Mouse (Mus musculus): Measurements from ENCODE around the gene Spats2. TPM values are rescaled to one million over a fixed set of nuclear protein-coding genes. Genes with fewer than 3 reads are reported as not detected.

Spats2 gene
- polyA plus RNA-seq, 1 experiment from 2014 or later = 35.4 TPM

DNA sequence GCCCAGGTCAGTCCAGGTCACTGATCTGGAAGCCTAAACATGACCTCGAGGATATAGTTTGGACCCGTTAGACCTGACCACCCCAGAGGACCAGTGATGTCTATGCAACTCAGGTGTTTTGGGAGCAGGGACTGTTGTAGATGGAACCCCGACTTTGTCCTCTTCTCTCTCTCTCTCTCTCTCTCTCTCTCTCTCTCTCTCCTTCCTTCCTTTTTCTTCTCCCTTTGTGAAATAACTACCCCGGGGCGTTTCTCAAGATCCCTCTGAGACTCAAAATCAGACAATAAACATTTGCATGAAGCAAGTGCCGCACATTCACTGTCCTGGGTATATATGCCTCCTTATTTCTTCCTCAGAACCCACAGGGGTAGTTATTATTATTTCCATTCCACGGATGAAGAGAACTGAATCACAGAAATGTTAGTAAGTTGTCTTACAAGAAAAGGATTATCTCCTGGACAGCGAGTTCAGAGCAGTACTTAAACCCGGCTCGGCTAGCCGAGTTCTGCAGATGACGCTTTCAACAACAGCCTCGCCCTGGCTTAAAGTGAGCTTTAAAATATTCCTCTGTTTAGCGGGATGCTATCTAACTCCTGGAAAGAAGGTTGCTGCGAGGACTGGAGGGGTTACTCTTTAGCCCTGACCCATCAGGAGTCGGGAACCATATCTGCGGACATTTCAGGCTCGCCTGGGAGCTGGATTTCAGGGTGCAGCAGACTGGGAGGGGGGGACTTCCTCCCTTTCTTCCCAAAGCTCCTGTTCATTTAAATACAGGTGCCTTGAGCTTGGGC, 97.3 kb downstream of the Spats2 start:
- no peak overlapping the region for H3K9ac ChIP-seq
- WGBS = 3% methylated on average over 18 of the region's 18 CpGs
- H3K27ac ChIP-seq = no peak overlapping the region
- H3K4me3 ChIP-seq = peak overlapping the region; percentile 36
- H3K4me2 ChIP-seq = peak overlapping the region; percentile 52
- peaks cover 34% of the 10 kb centered on the region for H3K4me1 ChIP-seq
- ATAC-seq (replicated peaks) = no peak
- H3K36me3 ChIP-seq (replicated peaks) = no peaks in the 10 kb centered on the region
- no peaks in the 10 kb centered on the region for H3K9me3 ChIP-seq
- peaks cover 78% of the 10 kb centered on the region for H3K27me3 ChIP-seq (replicated peaks)

DNA sequence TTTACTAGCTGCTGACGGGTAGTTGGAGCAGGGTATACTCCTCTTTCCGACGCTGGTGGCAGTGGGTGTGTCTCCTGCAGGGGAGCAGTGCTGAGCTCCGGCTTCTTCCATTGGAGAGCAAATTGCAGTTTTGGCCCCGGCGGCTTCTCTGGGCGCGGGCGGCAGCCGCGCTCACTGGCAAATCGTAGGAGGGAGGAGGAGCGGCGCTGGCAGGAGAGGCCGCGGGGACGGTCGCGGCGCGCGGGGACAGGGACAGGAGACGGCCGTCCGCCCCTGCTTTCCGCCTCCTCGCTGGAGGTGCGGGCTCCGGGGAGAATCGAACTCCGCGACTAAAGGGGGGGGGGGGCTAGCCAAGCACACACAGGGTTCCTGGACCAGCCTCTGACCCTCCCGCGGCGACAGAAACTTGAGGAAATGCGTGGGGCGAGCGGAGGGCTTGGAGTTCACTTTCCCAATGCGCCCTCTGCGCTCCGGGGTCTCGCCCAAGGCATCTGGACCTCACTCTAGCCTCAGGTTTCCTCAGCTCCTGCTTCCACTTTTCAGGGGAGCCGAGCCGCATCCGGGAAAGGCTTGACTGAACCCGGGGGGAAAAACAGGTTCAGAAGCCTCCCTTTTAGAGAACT, 98.0 kb downstream of the Spats2 start:
- Histone ChIP-seq H3K9ac (no peak overlapping the region), H3K27me3 (replicated peaks) (peaks cover 85% of the 10 kb centered on the region), H3K4me1 (peaks cover 34% of the 10 kb centered on the region), H3K9me3 (no peaks in the 10 kb centered on the region), H3K36me3 (replicated peaks) (no peaks in the 10 kb centered on the region), H3K27ac (no peak overlapping the region), H3K4me2 (peak overlapping the region; percentile 52), H3K4me3 (peak overlapping the region; percentile 36)
- WGBS = under 1% methylated on average over 43 of the region's 46 CpGs
- no peak for ATAC-seq (replicated peaks)

DNA sequence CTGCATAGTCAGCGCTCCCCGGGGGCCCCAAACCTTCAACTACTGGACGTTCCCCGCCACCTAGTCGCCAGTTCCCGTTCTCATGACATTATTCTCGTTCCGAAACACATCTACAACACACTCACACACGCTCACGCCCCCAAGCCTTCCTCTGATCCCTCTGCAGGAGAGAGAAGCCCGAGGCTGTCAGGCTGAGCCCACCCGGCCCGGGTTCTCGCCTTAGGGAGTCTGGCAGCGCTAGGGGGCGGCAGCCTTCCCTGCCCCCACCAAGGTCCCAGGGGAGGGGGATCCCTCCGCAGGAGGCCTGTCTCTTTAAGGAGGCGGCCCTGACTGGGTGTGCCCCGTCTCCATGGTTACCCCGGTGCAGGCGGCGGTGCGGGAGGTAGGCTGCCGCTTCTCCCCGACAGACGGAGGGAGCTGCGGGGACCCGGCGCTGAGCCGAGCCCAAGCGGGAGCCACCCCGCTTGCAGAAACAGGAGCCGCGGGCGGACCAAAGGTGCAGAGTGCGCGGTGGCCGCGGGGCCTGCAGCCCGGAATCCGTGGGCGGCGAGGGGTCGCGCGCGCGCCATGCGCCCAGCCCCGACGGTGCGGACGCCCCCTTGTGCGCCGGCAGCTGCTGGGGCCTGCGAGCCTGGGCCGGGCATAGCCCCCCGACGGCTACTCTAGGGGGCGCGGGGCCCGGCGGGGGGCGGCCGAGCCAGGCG, 98.6 kb downstream of the Spats2 start, which contains the start of gene Kcnh3:
Gene Kcnh3 (plus strand): TSS at position 654 of the 704 bp plus-strand sequence.
- peak within 1 kb of the TSS; percentile 7; the same call in 1 of the 2 replicates for H3K9ac ChIP-seq
- peaks cover 90% of the 10 kb centered on the region for H3K27me3 ChIP-seq (replicated peaks)
- H3K36me3 ChIP-seq (replicated peaks) = no peaks in the 10 kb centered on the region
- H3K4me1 ChIP-seq = peaks cover 34% of the 10 kb centered on the region
- H3K9me3 ChIP-seq = no peaks in the 10 kb centered on the region
- under 1% methylated on average over 40 of the region's 66 CpGs for WGBS
- H3K4me2 ChIP-seq = peak within 1 kb of the TSS; percentile 52
- peak within 1 kb of the TSS; percentile 36 for H3K4me3 ChIP-seq
- no peak; the same call in 1 of the 2 replicates for ATAC-seq (replicated peaks)
- H3K27ac ChIP-seq = no peak within 1 kb of the TSS

DNA sequence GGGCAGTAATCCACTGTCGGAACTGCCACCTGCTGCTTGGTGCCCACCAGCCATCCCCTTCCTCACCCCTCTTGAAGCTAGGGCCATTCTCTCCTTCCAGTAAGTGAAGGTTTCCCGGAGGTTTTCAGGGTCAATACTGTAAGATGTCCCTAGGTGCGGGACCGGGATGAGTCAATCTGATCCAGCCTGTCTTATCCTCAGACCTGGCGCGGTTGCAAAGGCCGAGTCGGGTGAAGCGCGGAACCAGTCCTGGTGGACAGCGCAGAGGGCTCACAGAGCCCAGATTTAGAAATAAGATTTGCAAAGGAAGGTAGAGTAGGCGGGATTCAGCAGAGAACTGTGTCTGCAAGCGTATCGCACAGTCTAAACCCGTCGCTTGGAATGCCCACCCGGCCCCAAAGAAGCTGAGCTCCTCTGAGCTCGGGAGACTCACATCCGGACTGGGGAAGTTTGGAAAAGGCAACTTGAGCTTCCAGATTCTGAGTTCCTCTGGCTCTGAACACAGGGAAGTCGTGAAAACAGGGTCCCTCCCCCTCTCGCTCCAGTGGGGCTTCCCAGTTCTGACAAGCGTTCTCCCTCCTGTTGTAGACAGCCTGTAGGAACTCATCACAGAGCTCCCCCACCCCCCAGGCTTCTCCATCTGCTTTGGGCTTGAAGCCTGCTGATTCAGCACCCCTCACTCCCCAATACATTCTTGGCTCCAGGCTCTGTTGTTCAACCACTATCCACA, 99.5 kb downstream of the Spats2 start:
- Histone ChIP-seq H3K4me2 (peak overlapping the region; percentile 52; the same call in 1 of the 2 replicates), H3K27ac (no peak overlapping the region), H3K36me3 (replicated peaks) (no peaks in the 10 kb centered on the region), H3K4me1 (peaks cover 34% of the 10 kb centered on the region), H3K27me3 (replicated peaks) (peaks cover 89% of the 10 kb centered on the region), H3K4me3 (peak overlapping the region; percentile 36), H3K9ac (no peak overlapping the region), H3K9me3 (no peaks in the 10 kb centered on the region)
- under 1% methylated on average over 22 of the region's 22 CpGs for WGBS
- ATAC-seq (replicated peaks) = no peak

DNA sequence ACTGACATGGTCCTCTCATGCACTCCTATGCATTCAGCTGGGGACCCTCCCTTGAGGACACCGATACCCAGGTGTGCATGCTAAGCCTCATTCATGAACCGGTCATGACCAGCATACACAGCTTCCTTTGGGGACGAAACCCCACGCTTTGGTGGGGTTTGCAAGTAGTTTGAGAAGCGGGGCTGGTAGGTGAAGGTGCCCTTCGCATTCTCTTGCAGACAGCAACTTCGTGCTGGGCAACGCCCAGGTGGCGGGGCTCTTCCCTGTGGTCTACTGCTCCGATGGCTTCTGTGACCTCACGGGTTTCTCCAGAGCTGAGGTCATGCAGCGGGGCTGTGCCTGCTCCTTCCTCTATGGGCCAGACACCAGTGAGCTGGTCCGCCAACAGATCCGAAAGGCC, 100.4 kb downstream of the Spats2 start:
- Histone ChIP-seq H3K4me1 (peaks cover 34% of the 10 kb centered on the region), H3K4me3 (no peak overlapping the region), H3K27me3 (replicated peaks) (peaks cover 84% of the 10 kb centered on the region), H3K9me3 (no peaks in the 10 kb centered on the region), H3K27ac (no peak overlapping the region), H3K4me2 (no peak overlapping the region), H3K36me3 (replicated peaks) (no peaks in the 10 kb centered on the region), H3K9ac (no peak overlapping the region)
- ATAC-seq (replicated peaks) = no peak
- WGBS = 13% methylated on average over 14 of the region's 14 CpGs

DNA sequence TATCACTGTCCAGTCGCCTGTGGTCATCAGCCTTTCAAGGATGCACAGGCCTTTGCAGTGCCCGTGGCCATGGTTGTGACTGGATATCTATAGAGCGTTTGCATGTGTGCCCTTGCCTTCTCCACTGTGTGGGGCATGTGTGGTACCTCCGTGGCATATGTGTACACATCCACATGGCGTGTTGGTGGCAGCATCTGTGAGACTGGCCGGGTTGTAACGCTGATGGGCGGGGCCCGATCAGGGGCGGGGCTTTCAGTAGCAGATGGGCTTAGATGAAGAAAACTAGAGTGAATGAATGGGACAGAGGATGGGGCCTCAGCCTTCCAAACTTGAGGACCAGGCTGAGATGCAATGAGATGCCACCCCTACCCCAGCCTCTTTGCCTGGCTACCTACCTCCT, 106.3 kb downstream of the Spats2 start:
- no peaks in the 10 kb centered on the region for H3K9me3 ChIP-seq
- no peak overlapping the region for H3K4me3 ChIP-seq
- no peak for ATAC-seq (replicated peaks)
- H3K27ac ChIP-seq = no peak overlapping the region
- H3K27me3 ChIP-seq (replicated peaks) = peaks cover 44% of the 10 kb centered on the region
- 80% methylated on average over 10 of the region's 10 CpGs for WGBS
- no peak overlapping the region for H3K4me2 ChIP-seq
- no peak overlapping the region for H3K9ac ChIP-seq
- H3K36me3 ChIP-seq (replicated peaks) = no peaks in the 10 kb centered on the region
- no peaks in the 10 kb centered on the region for H3K4me1 ChIP-seq

DNA sequence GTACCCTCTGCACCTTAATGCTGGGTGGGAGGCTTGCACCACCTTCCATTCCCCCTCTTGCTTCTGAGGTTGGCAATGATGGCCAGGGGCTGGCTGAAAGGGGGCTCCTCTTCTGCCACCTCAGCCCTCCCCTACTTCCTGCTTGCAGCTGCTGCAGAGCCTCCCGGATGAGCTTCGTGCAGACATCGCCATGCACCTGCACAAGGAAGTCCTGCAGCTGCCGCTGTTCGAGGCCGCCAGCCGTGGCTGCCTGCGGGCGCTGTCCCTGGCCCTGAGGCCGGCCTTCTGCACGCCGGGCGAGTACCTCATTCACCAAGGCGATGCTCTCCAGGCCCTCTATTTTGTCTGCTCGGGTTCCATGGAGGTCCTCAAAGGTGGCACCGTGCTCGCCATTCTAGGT, 108.0 kb downstream of the Spats2 start:
- no peak for ATAC-seq (replicated peaks)
- H3K9me3 ChIP-seq = no peaks in the 10 kb centered on the region
- H3K4me1 ChIP-seq = no peaks in the 10 kb centered on the region
- H3K27me3 ChIP-seq (replicated peaks) = peaks cover 27% of the 10 kb centered on the region
- H3K9ac ChIP-seq = no peak overlapping the region
- H3K27ac ChIP-seq = no peak overlapping the region
- WGBS = 64% methylated on average over 17 of the region's 17 CpGs
- no peak overlapping the region for H3K4me3 ChIP-seq
- no peak overlapping the region for H3K4me2 ChIP-seq
- no peaks in the 10 kb centered on the region for H3K36me3 ChIP-seq (replicated peaks)

DNA sequence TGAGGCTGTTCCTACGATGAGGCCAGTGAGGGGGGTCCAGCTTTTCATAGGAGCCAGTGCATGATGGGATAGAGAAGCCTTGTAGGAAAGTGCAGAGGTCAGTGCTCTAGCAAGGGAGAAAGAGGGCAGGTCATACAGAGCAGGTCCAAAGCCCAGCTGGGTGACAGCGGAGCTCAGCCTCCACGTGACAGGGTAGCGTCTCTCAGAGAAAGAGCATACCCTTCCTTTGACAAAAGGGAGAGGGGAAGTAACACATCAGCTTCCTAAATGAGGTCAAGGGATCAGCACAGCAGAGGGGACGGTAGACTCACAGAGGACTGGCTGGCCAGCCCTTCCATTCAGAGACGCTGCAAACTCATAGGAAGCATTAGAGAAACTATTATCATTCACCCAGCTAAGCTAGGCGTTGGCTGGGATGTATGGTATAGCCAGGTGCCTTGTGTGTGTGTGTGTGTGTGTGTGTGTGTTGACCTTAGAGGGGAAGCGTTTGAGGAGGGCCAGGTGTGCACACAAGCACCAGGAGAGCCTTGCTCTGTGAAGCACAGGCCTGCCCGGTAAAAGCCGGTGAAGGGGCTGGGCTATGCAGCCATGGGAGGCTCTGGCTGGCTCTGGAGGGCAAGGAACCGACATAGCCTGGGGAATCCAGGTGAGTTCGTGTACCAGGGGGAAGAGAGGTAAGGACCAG, 108.8 kb downstream of the Spats2 start:
- ATAC-seq (replicated peaks) = no peak
- Histone ChIP-seq H3K4me3 (no peak overlapping the region), H3K4me1 (no peaks in the 10 kb centered on the region), H3K27ac (no peak overlapping the region), H3K9ac (no peak overlapping the region), H3K36me3 (replicated peaks) (no peaks in the 10 kb centered on the region), H3K4me2 (no peak overlapping the region), H3K27me3 (replicated peaks) (peaks cover 21% of the 10 kb centered on the region), H3K9me3 (no peaks in the 10 kb centered on the region)
- 57% methylated on average over 12 of the region's 12 CpGs for WGBS

DNA sequence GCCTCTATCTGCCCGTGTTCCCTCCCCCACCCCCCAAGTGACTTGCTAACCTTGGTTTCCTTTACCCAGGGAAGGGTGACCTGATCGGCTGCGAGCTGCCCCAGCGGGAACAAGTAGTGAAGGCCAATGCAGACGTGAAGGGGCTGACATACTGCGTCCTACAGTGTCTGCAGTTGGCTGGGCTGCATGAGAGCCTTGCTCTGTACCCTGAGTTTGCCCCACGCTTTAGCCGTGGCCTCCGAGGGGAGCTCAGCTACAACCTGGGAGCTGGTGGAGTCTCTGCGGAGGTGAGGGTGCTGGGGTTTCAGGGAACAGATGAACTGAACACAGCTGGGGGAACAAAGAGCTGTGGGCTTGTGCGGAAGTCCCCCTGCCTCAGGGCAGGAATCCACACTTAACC, 112.3 kb downstream of the Spats2 start:
- peaks cover 8% of the 10 kb centered on the region; the same call in 1 of the 2 replicates for H3K27me3 ChIP-seq (replicated peaks)
- H3K9ac ChIP-seq = no peak overlapping the region
- WGBS = 65% methylated on average over 11 of the region's 11 CpGs
- H3K27ac ChIP-seq = no peak overlapping the region
- no peaks in the 10 kb centered on the region for H3K9me3 ChIP-seq
- H3K4me3 ChIP-seq = no peak overlapping the region
- H3K4me2 ChIP-seq = no peak overlapping the region
- ATAC-seq (replicated peaks) = no peak
- H3K36me3 ChIP-seq (replicated peaks) = 0 out of 2 replicates have a peak, but pooled peaks cover 8% of the 10 kb centered on the region
- H3K4me1 ChIP-seq = no peaks in the 10 kb centered on the region

DNA sequence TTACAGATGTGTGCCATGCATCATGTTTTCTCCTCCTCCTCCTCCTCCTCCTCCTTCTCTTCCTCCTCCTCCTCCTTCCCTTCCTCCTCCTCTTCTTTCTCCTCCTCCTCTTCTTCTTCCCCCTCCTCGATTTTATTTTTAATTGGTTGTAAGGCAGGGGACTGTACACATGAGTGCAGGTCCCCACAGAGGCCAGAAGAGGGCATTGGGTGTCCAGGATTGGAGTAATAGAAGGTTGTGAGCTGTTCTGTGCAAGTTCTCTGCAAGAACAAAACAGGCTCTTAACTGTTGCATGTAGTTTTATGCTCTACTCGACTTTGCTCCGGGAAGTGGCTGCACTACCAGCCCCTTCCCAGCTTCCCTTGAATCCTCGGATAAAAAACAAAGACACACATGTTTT, 114.4 kb downstream of the Spats2 start:
- no peak for ATAC-seq (replicated peaks)
- peaks cover 20% of the 10 kb centered on the region for H3K36me3 ChIP-seq (replicated peaks)
- H3K9ac ChIP-seq = no peak overlapping the region
- H3K4me1 ChIP-seq = no peaks in the 10 kb centered on the region
- no peaks in the 10 kb centered on the region for H3K9me3 ChIP-seq
- H3K4me3 ChIP-seq = no peak overlapping the region
- WGBS = 82% methylated on average over 4 of the region's 4 CpGs
- no peaks in the 10 kb centered on the region for H3K27me3 ChIP-seq (replicated peaks)
- no peak overlapping the region for H3K27ac ChIP-seq
- H3K4me2 ChIP-seq = no peak overlapping the region

DNA sequence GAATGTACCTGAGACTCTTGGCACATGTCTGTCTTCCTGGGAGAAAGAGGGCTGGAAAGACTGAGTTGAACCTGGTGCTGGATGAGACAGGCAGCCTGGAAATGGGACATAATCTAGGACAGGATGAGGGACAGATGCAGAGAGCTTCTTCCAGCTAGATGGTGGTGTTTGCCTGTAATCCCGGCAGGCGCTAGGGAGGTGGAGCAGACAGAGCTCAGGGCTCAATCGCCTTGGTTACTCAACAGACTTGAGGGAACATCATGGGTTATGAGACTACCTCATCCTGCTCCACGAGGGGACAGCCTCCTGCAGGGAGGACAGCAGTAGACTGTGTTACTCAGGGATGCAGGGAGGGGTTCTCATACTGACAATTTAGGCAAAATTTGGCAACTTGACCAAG, 115.5 kb downstream of the Spats2 start:
- Histone ChIP-seq H3K4me3 (no peak overlapping the region), H3K4me1 (no peaks in the 10 kb centered on the region), H3K27ac (no peak overlapping the region), H3K27me3 (replicated peaks) (no peaks in the 10 kb centered on the region), H3K36me3 (replicated peaks) (peaks cover 27% of the 10 kb centered on the region), H3K9me3 (no peaks in the 10 kb centered on the region), H3K9ac (no peak overlapping the region), H3K4me2 (no peak overlapping the region)
- no peak for ATAC-seq (replicated peaks)
- WGBS = 73% methylated on average over 4 of the region's 4 CpGs

Data from midbrain, embryonic 15.5 days (tissue).